Mouse (Mus musculus) liver, adult (tissue): Measurements from ENCODE around the gene 4930402F06Rik.

Experiments used
- GATA4 ChIP-seq: IDR thresholded peaks from 2 replicates; pipeline ENCODE4 v1.6.1; 2014; ENCODE audit warnings: mild to moderate bottlenecking, low read length; ENCODE audit not compliant: insufficient replicate concordance

Gene 4930402F06Rik

GRCm38 (mm10) chr2:35397096-35397495 is at the start of gene 4930402F06Rik:
TSS of gene 4930402F06Rik (minus strand) at chr2:35397175.
- TF ChIP-seq GATA4: no peak

- no peak for TF ChIP-seq GATA4
These were observed 49.3 kb upstream of the 4930402F06Rik start for GRCm38 (mm10) chr2:35446300-35446699.

GRCm38 (mm10) chr2:35445610-35446009 is 48.6 kb upstream of the 4930402F06Rik start:
- no peak for TF ChIP-seq GATA4

GRCm38 (mm10) chr2:35444764-35445262 is 47.8 kb upstream of the 4930402F06Rik start:
- no peak for TF ChIP-seq GATA4

- TF ChIP-seq GATA4: no peak
These were observed 47.2 kb upstream of the 4930402F06Rik start for GRCm38 (mm10) chr2:35443981-35444763.

GRCm38 (mm10) chr2:35443325-35443724 is 46.4 kb upstream of the 4930402F06Rik start:
- no peak for TF ChIP-seq GATA4

- no peak for TF ChIP-seq GATA4
These were observed 45.1 kb upstream of the 4930402F06Rik start for GRCm38 (mm10) chr2:35442079-35442478.

GRCm38 (mm10) chr2:35441419-35441818 is 44.4 kb upstream of the 4930402F06Rik start:
- no peak for TF ChIP-seq GATA4

GRCm38 (mm10) chr2:35440480-35440879 is 43.5 kb upstream of the 4930402F06Rik start:
- no peak for TF ChIP-seq GATA4

- no peak for TF ChIP-seq GATA4
These were observed 40.8 kb upstream of the 4930402F06Rik start for GRCm38 (mm10) chr2:35437796-35438195.

GRCm38 (mm10) chr2:35434576-35435123 is 37.7 kb upstream of the 4930402F06Rik start:
- no peak for TF ChIP-seq GATA4

GRCm38 (mm10) chr2:35433428-35433827 is 36.5 kb upstream of the 4930402F06Rik start:
- TF ChIP-seq GATA4: no peak

- TF ChIP-seq GATA4: peak; percentile 64; the same call in 1 of the 2 replicates
These were observed 35.5 kb upstream of the 4930402F06Rik start for GRCm38 (mm10) chr2:35432472-35432871.

- no peak for TF ChIP-seq GATA4
These were observed 35.0 kb upstream of the 4930402F06Rik start for GRCm38 (mm10) chr2:35432011-35432410.

- no peak for TF ChIP-seq GATA4
These were observed 33.8 kb upstream of the 4930402F06Rik start for GRCm38 (mm10) chr2:35430806-35431205.

- no peak for TF ChIP-seq GATA4
These were observed 31.8 kb upstream of the 4930402F06Rik start for GRCm38 (mm10) chr2:35428615-35429300.
